Mouse (Mus musculus) urinary bladder, adult 2 months (tissue): Measurements from ENCODE around the gene Hdlbp. TPM values are rescaled to one million over a fixed set of nuclear protein-coding genes. Genes with fewer than 3 reads are reported as not detected.

Source experiments
- DNase-seq: peaks from one replicate; pipeline ENCODE4 v3.0.0; 2022; ENCODE audit warnings: low spot score
- polyA plus RNA-seq: library from polyadenylated mRNA; depleted of rRNA; stranded (reverse); fragments of >200 nt; gene quantifications from 2 replicates; pipeline ENCODE4 v1.2.3, GENCODE M21; 2012; rRNA removed

The Hdlbp gene
- polyA plus RNA-seq, 1 experiment: 134 TPM

DNA sequence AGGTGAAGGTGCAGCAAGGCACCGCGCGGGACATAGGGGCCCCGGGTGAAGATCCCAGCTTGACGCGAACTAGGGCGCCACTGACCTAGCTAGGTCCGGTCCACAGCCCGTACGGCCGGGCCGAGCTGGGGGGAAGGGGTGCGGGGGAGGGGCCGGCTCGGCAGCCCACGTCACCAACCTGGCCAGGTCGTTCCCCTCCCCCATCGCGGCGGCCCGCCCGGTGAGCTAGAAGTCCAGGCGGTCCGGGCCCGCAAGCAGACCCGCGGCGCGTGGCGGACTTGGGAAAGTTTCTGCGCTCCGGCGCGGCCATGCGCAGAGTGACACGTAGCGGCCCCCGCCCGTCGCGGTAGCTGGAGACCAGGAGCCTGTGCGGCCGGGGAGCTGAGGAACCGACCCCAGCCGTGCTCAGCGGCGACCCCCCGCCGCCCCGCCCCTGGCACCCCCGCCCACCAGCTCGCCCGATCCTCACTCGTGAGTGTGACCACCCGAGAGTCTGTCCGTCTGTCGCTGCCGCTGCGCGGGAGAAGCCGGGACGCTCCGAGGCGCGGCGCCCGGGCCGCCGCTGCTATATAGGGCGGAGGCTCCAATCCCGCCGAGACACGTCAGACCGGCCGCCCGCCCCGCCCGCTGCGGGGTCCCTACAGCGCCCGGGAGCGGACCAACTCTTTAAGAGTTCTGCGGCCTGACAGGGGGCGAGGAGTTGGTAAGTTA lies 33.3 kb downstream of the Hdlbp start:
- DNase-seq: peak; percentile 82

DNA sequence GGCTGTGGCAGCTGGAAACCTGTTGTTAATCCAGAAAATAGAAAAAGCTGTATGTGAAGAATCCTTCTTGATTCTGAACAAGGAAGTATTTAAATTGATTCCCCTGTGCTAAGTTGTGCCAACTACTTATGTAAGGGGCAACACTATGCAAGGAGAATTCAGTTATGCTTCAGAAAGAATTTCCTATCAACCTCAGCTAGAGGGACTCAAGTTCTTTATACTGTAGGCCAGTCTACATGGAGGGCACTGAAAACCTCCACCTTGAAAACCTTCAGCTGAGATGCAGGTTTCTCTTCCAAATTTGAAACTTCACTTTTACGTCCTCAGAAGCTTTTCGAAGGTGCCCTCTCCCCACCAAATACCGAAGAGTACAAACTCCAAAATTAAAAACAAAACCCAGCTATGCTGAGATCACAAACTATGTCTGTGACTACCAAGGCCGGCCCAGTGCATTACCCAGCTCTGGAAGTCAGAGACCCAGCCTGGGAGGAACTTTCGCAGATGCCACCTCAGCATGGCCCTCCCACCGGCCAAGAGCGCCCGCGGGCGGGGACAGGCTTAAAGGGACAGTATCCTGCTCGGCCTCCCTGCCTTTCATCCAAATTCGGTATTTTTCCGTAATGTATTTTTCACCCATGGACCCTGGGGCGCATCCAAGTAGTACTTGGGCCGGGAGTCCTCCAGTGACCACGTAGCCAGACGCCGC lies 34.1 kb downstream of the Hdlbp start:
- no peak for DNase-seq

DNA sequence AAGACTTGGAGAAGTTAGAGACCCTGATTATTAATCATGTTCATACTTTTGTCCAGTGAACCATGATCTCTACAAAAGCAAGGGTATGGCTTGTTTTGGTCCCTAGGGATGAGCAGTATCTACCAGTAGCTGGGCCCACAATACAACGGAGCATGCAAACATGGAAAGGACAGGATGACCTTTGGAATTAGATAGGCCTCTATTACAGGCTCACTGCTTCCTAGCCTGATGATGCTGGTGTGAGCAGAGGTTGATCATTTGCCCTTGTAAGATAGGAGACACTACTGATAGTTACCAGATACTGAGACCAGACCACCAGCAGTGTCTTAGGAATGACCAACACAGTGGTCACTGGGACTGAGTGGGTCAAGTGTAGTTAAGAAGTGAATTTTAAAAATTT lies 39.3 kb downstream of the Hdlbp start:
- no peak for DNase-seq

DNA sequence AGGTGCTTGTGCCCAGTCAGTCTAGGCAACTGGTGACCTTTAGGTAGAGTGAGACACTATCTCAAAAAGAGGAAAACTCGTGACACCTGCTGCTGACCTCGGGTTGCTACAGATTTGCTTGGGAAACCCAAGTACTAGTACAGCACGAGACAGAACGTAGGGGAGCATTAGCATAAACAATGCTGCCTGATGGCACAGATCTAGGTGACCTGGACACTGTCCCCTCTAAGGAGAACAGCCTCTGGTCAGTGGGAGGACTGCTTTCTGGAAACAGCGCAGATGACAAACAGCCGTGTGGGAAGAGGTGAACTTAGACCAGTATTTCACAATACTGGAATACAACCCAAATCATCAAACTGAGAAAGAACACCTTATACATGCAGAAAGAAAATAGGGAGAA lies 46.5 kb downstream of the Hdlbp start:
- DNase-seq: no peak

DNA sequence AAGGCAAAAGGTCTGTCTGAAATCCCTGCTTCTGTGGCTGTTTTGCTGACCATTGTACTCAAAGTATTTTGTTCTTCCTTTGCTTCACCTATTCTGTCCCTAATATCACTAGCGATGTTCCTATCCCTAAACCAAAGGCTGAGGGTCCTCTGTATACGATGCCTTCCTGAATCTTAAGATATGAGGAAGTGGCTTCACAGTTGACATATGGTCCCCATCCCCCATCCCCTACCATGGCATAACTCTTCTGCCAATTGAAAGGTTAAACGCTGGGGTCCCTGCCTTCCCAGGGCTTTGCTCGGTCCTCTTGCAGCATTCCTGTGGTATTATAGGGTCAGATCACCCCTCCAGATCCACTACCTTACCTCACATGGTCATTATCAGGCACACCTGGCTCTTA lies 75.2 kb downstream of the Hdlbp start:
- no peak for DNase-seq

DNA sequence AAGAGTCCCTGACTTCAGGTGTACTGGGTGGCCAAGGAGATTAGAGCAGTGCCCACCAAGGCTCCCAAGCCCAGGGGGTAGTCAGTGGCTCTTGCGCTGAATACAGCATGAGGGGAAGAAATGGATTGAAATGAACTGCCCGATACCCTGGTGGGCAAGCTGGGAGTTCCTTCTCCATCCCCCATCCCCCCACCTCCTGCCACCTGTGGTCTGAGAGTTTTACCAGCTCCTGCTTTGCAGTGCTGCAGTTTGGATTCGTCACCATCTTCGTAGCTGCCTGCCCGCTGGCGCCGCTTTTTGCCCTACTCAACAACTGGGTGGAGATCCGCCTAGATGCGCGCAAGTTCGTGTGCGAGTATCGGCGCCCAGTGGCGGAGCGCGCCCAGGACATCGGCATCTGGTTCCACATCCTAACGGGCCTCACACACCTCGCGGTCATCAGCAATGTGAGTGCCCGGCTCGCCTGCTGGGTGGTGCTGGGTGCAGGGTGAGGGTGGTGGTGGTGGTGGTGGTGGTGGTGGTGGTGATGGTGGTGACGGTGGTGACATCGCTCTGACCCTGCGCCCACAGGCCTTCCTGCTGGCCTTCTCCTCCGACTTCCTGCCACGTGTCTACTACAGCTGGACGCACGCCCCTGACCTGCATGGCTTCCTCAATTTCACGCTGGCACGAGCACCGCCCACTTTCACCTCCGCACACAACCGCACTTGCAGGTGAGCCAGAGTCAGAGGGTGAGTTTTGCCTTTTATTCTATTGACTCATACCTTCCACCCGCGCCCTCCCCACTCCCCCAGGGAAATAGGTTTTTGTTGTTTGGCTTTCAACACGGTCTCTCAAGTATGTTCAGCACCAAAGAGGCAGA lies 77.2 kb downstream of the Hdlbp start:
- no peak for DNase-seq

DNA sequence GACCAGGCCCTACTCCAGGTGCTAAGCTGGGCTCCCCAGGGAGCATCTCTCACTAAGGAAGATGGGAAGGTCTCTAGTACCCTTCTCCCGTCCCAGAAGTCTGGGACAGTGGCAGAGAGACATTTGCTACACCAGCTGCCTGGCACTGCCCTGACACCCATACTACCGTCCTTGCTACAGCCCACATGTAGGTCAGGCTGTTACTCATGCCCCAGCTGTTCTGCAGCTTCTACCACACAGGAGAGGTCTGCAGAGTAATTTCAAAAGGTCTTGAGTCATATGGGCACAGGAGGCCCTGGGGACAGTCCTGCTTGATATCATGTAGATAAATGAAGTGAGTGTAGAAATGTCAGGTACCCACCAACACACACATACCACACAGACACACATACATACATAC lies 89.7 kb downstream of the Hdlbp start:
- DNase-seq: no peak

DNA sequence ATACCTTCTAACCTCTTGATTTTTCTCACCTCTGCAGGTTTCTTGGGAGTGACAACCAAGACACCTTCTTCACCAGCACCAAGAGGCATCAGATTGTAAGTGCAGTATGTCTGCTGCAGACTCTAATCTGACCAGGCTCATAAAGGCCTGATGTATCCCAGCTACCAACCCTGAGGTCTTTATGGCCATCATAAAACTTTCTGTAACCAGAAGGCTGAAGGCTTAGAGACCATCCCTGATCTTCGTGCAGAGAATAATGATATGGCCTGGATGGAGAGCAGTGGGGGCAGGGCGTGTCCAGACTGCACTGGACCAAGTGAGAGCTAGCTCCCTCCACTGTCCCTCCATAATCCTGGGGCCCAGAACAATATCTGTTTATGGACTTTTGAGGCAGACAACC lies 91.4 kb downstream of the Hdlbp start:
- no peak for DNase-seq

DNA sequence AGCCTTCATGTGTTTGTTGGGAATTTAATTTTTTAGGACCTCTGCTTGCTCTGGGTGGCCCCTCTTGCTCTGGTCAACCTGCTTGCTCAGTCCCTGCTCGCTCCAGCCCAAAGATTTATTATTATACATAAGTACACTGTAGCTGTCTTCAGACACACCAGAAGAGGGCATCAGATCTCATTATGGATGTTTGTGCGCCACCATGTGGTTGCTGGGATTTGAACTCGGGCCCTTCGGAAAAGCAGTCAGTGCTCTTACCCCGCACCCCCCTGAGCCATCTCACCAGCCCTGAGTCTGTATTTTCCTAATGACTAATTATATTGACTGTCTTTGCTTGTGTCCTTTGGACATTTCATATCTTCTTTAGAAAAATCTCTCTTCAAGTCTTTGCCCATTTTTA lies 99.5 kb downstream of the Hdlbp start:
- no peak for DNase-seq

DNA sequence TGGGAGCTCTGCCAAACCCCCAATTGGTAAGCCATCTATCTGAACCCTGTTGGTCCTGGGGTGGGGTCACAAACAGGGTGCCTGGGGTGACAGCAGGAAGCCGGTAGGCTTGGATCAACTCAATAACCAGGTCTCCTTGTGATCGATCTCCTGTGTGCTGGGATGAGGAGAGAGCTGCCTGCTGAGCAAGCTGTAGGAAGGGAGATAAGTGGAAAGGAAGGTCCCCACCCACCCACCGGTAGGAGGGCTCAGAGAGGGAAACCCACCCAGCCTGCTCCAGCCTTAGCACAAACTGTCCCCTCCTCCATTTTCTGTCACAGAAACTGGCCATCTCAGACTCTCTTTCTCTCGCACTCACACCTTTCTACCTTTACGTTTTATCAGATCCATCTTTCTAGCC lies 101.3 kb downstream of the Hdlbp start:
- DNase-seq: no peak

DNA sequence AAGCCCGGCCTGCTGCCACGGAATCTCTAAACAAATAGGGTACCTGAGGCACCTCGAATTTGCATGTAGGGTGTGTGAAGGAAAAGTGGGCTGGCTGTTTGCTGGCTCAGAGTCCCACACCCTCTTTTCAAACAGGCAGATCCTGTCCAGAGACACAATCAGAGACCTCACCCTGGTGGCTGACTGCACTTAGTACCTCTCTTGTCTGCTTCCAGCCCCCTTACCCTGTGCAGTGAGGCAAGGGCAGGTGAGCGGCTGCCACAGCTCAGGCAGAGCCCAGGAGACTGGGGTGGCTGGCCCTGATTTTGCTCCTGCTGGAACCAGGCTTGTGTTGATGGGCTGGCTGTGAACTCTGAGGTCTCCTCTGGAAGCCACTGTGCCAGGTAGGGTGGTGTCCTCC lies 105.0 kb downstream of the Hdlbp start, which contains the start of gene Ano7:
Ano7 (plus strand) TSS at position 266 of the 400 bp plus-strand sequence.
- DNase-seq: no peak

DNA sequence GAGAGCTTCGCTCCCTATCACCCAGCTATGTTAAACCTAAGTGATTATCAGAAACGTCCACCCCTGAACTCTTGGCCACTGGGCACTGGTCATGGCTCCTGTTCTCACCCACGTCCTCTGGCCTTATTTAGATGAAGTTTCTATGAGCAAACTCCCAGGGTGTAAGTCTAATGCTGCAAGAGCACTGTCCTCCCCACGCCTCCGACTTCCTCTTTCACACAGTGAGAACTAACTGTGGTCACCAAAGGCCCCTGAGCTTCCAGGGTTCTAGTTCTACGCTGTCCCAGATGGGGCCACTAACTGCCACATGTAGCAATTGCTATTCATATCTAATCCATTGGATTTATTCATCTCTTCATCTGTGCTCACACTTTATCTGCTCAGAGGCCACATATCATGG lies 113.0 kb downstream of the Hdlbp start:
- DNase-seq: no peak

DNA sequence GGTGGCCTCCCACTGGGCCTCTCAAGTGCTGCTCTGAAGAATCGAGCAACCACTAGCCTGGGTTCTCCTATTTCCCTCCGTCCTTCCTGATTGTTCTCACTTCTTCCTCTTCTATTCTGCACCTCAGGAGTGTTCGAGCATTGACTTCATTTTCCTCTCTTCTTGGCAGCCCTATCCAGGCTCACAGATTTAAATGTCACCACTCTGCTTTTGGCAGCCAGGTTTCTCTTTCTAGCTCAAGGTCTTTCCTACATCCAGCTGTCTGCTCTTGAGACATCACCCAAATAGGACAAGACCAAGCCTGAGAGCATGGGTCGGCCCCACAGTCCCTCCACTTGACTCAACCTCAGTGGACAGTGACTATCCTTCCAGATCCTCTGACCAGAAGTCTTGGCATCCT lies 116.0 kb downstream of the Hdlbp start:
- DNase-seq: no peak

Other genes with a start within 250 kb of the Hdlbp start
- gene Sned1, start 243.0 kb downstream of the Hdlbp start, polyA plus RNA-seq: 12.1 and 18.7 TPM in 2 replicates
- 16.4 and 17.2 TPM in 2 replicates for gene Mterf4, start 172.9 kb downstream of the Hdlbp start, polyA plus RNA-seq
- gene Ppp1r7, start 136.0 kb downstream of the Hdlbp start, polyA plus RNA-seq: 12.4 and 13.7 TPM in 2 replicates
- 2.6 and 3.1 TPM in 2 replicates for gene Pask, start 135.3 kb downstream of the Hdlbp start, polyA plus RNA-seq
- 1.3 and 1.4 TPM in 2 replicates for gene Ano7, start 104.9 kb downstream of the Hdlbp start, polyA plus RNA-seq
- 4.9 and 5.3 TPM in 2 replicates for gene Farp2, start 33.3 kb upstream of the Hdlbp start, polyA plus RNA-seq
- 141 and 169 TPM in 2 replicates for gene Stk25, start 179.8 kb upstream of the Hdlbp start, polyA plus RNA-seq
- gene Bok, start 206.8 kb upstream of the Hdlbp start, polyA plus RNA-seq: 51.8 and 52.5 TPM in 2 replicates